Mouse (Mus musculus) olfactory bulb, adult 2 months (tissue): ENCODE data around the gene Tmem217.

ENCODE experiments used
- CTCF ChIP-seq: fragments of 200-500 bp; IDR thresholded peaks from 2 replicates; pipeline ENCODE4 v1.5.1; 2012; ENCODE audit warnings: low read depth, mild to moderate bottlenecking, low read length, moderate library complexity; ENCODE audit not compliant: insufficient read depth
- POLR2A ChIP-seq: fragments of 200-500 bp; IDR thresholded peaks from 2 replicates; pipeline ENCODE4 v1.6.1; 2012; ENCODE audit warnings: mild to moderate bottlenecking, low read depth, low read length, moderate library complexity; ENCODE audit not compliant: insufficient read depth

DNA sequence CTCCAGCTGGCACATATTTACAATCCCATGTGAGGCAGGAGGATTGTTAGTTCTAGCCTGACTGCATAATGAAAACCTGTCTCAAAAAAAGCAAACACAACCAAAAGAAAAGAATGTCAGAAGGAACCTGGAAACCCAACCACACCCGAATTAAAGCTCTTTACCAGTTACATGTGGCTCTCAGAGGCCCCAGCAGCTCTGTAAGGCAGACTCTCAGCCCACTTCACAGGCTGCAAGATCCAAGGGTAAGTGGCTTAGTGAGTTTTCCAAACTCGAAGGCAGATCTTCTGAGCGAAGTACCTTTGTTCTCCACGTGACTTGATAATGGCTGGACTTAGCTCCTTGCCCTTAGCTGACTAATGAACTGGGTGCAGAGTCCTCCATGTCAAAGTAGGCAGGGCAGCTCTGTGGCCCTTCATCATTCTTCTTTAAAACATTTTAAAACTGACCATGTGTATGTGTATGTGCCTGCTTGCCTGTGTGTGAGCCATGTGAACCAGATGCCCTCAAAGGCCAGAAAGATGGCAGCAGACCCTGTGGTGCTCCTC lies 27.5 kb upstream of the Tmem217 start:
- TF ChIP-seq CTCF (no peak), POLR2A (no peak)
